Mouse (Mus musculus) embryonic facial prominence, embryonic 14.5 days (tissue): ENCODE results near the gene Gm20388. TPM values are rescaled to one million over a fixed set of nuclear protein-coding genes. Genes with fewer than 3 reads are reported as not detected.

Source experiments
- ATAC-seq: fragments of 200-750 bp; cut with Nextera tagmentation; 2 replicates; pipeline ENCODE4 v1.8.0; 2017; ENCODE audit warnings: low read depth, moderate number of reproducible peaks, moderate TSS enrichment
- DNase-seq: peaks from one replicate; pipeline ENCODE4 v3.0.0-alpha.2; 2015; ENCODE audit warnings: low spot score
- H3K27ac ChIP-seq: fragments of 300-500 bp; sonication (generic); replicated peaks from 2 replicates; pipeline ENCODE4 v1.5.1; 2014; ENCODE audit warnings: low read depth, mild to moderate bottlenecking, low read length, moderate library complexity
- H3K27me3 ChIP-seq: fragments of 300-500 bp; sonication (generic); replicated peaks from 2 replicates; pipeline ENCODE4 v1.6.1; 2014; ENCODE audit warnings: low read length; ENCODE audit not compliant: control insufficient read depth, insufficient read depth
- H3K36me3 ChIP-seq: fragments of 300-500 bp; sonication (generic); 2 replicates; pipeline ENCODE4 v1.6.1; 2014; ENCODE audit warnings: low read length, mixed read lengths; ENCODE audit not compliant: control insufficient read depth, insufficient read depth
- H3K4me1 ChIP-seq: fragments of 300-500 bp; sonication (generic); 2 replicates; pipeline ENCODE4 v1.6.1; 2014; ENCODE audit warnings: antibody characterized with exemption, low read length; ENCODE audit not compliant: control insufficient read depth, insufficient read depth
- H3K4me2 ChIP-seq: fragments of 300-500 bp; sonication (generic); 2 replicates; pipeline ENCODE4 v1.6.1; 2014; ENCODE audit warnings: low read depth, mild to moderate bottlenecking, low read length, moderate library complexity, mixed read lengths
- H3K4me3 ChIP-seq: fragments of 300-500 bp; sonication (generic); 2 replicates; pipeline ENCODE4 v1.5.1; 2014; ENCODE audit warnings: low read depth, mild to moderate bottlenecking, low read length
- H3K9ac ChIP-seq: fragments of 300-500 bp; sonication (generic); 2 replicates; pipeline ENCODE4 v1.6.1; 2014; ENCODE audit warnings: low read depth, mild to moderate bottlenecking, low read length, moderate library complexity, mixed read lengths
- H3K9me3 ChIP-seq: fragments of 300-500 bp; sonication (generic); 2 replicates; pipeline ENCODE4 v1.6.1; 2016; ENCODE audit warnings: low read length; ENCODE audit not compliant: control insufficient read depth
- WGBS: fragments of 180-500 bp; shearing (Covaris S2); extraction: QIAGEN DNeasy Blood & Tissue Kit; methylation state at CpG from one replicate; pipeline ENCODE4 v1.1.7; 2014; 5-methylcytosine and 5-hydroxymethylcytosine counted together
- polyA plus RNA-seq: library from polyadenylated mRNA; unstranded; fragments of >200 nt; fragmentation: Nextera tagmentation; extraction: Ambion mirVana; gene quantifications from 2 replicates; pipeline ENCODE4 v1.2.1, GENCODE M21; 2014

The Gm20388 gene
- polyA plus RNA-seq, 1 experiment from 2014 or later = not detected

- Histone ChIP-seq H3K4me1 (peaks cover 9% of the 10 kb centered on the region), H3K9ac (no peak overlapping the region), H3K27ac (peak overlapping the region; percentile 7; the same call in 1 of the 2 replicates), H3K4me2 (no peak overlapping the region), H3K9me3 (no peaks in the 10 kb centered on the region), H3K36me3 (peaks cover 35% of the 10 kb centered on the region), H3K4me3 (no peak overlapping the region), H3K27me3 (no peaks in the 10 kb centered on the region)
- 57% methylated on average over 12 of the region's 12 CpGs for WGBS
- ATAC-seq = peak; percentile 56; the same call in 1 of the 2 replicates
- peak; percentile 31 for DNase-seq
Measured at GRCm38 (mm10) chr8:124321227-124321840, 4410.7 kb downstream of the Gm20388 start.

- no peak for ATAC-seq
- Histone ChIP-seq H3K36me3 (peaks cover 50% of the 10 kb centered on the region), H3K4me2 (no peak overlapping the region), H3K27me3 (no peaks in the 10 kb centered on the region), H3K4me1 (no peaks in the 10 kb centered on the region), H3K9me3 (no peaks in the 10 kb centered on the region), H3K27ac (no peak overlapping the region), H3K9ac (no peak overlapping the region), H3K4me3 (no peak overlapping the region)
- WGBS = 87% methylated on average over 14 of the region's 14 CpGs
- DNase-seq = no peak
Measured at GRCm38 (mm10) chr8:124323356-124323755, 4412.7 kb downstream of the Gm20388 start.

GRCm38 (mm10) chr8:124328259-124328658, 4417.6 kb downstream of the Gm20388 start:
- Histone ChIP-seq H3K36me3 (peaks cover 71% of the 10 kb centered on the region), H3K4me1 (no peaks in the 10 kb centered on the region), H3K27ac (no peak overlapping the region), H3K4me3 (no peak overlapping the region), H3K4me2 (no peak overlapping the region), H3K9me3 (no peaks in the 10 kb centered on the region), H3K27me3 (no peaks in the 10 kb centered on the region), H3K9ac (no peak overlapping the region)
- 72% methylated on average over 7 of the region's 7 CpGs for WGBS
- no peak for DNase-seq
- no peak for ATAC-seq

- Histone ChIP-seq H3K4me1 (no peaks in the 10 kb centered on the region), H3K27me3 (no peaks in the 10 kb centered on the region), H3K9me3 (no peaks in the 10 kb centered on the region), H3K4me3 (no peak overlapping the region), H3K4me2 (no peak overlapping the region), H3K27ac (no peak overlapping the region), H3K9ac (no peak overlapping the region), H3K36me3 (peaks cover 71% of the 10 kb centered on the region)
- no peak for DNase-seq
- WGBS = 68% methylated on average over 10 of the region's 10 CpGs
- ATAC-seq = no peak
Measured at GRCm38 (mm10) chr8:124329690-124330089, 4419.0 kb downstream of the Gm20388 start.

- no peak for ATAC-seq
Measured at GRCm38 (mm10) chr8:124330433-124330832, 4419.8 kb downstream of the Gm20388 start.

GRCm38 (mm10) chr8:124331094-124331493, 4420.5 kb downstream of the Gm20388 start:
- Histone ChIP-seq H3K4me3 (no peak overlapping the region), H3K4me2 (no peak overlapping the region), H3K36me3 (peaks cover 72% of the 10 kb centered on the region), H3K27ac (no peak overlapping the region), H3K9me3 (no peaks in the 10 kb centered on the region), H3K27me3 (no peaks in the 10 kb centered on the region), H3K9ac (no peak overlapping the region), H3K4me1 (no peaks in the 10 kb centered on the region)
- no peak for DNase-seq
- 80% methylated on average over 3 of the region's 3 CpGs for whole genome bisulfite sequencing
- no peak for ATAC-seq

More at GRCm38 (mm10) chr8:124330433-124330832, 4419.8 kb downstream of the Gm20388 start:
- H3K4me2 ChIP-seq = no peak overlapping the region
- no peaks in the 10 kb centered on the region for H3K27me3 ChIP-seq
- WGBS = 47% methylated on average over 3 of the region's 3 CpGs
- H3K27ac ChIP-seq = no peak overlapping the region
- peaks cover 71% of the 10 kb centered on the region for H3K36me3 ChIP-seq
- no peaks in the 10 kb centered on the region for H3K9me3 ChIP-seq
- no peaks in the 10 kb centered on the region for H3K4me1 ChIP-seq
- no peak for DNase-seq
- H3K4me3 ChIP-seq = no peak overlapping the region
- no peak overlapping the region for H3K9ac ChIP-seq

GRCm38 (mm10) chr8:124331706-124332105, 4421.1 kb downstream of the Gm20388 start:
- no peaks in the 10 kb centered on the region for H3K4me1 ChIP-seq
- H3K27ac ChIP-seq = no peak overlapping the region
- ATAC-seq = no peak
- H3K9ac ChIP-seq = no peak overlapping the region
- H3K4me2 ChIP-seq = no peak overlapping the region
- WGBS = 70% methylated on average over 11 of the region's 11 CpGs
- H3K4me3 ChIP-seq = no peak overlapping the region
- no peaks in the 10 kb centered on the region for H3K9me3 ChIP-seq
- H3K27me3 ChIP-seq = no peaks in the 10 kb centered on the region
- no peak for DNase-seq
- peaks cover 72% of the 10 kb centered on the region for H3K36me3 ChIP-seq

- no peaks in the 10 kb centered on the region for H3K4me1 ChIP-seq
- peaks cover 86% of the 10 kb centered on the region for H3K36me3 ChIP-seq
- no peak overlapping the region for H3K27ac ChIP-seq
- no peaks in the 10 kb centered on the region for H3K27me3 ChIP-seq
- no peak overlapping the region for H3K4me3 ChIP-seq
- H3K4me2 ChIP-seq = no peak overlapping the region
- no peak overlapping the region for H3K9ac ChIP-seq
- 95% methylated on average over 13 of the region's 13 CpGs for WGBS
- DNase-seq (no peak), ATAC-seq (no peak)
- no peaks in the 10 kb centered on the region for H3K9me3 ChIP-seq
Measured at GRCm38 (mm10) chr8:124336302-124336701, 4425.7 kb downstream of the Gm20388 start.

- Histone ChIP-seq H3K9me3 (no peaks in the 10 kb centered on the region), H3K27ac (no peak overlapping the region), H3K36me3 (peaks cover 87% of the 10 kb centered on the region), H3K27me3 (no peaks in the 10 kb centered on the region), H3K4me2 (no peak overlapping the region), H3K4me1 (no peaks in the 10 kb centered on the region), H3K4me3 (no peak overlapping the region), H3K9ac (no peak overlapping the region)
- DNase-seq = no peak
- no peak for ATAC-seq
- 70% methylated on average over 3 of the region's 3 CpGs for WGBS
Measured at GRCm38 (mm10) chr8:124339742-124340141, 4429.1 kb downstream of the Gm20388 start.
